Mouse (Mus musculus): ENCODE data around the gene Mgea5.
A peak's percentile ranks its signal among the peaks of the same experiment; 100 is the strongest.

Mgea5 gene

GRCm38 (mm10) chr19:45747028-45747867 lies 36.4 kb downstream of the Mgea5 start:
- DNase-seq, result peak; percentile 91 to 93

- DNase-seq, result peak; percentile 84 to 86
These were observed 37.2 kb downstream of the Mgea5 start for GRCm38 (mm10) chr19:45746153-45747020.

- no peak for DNase-seq
These were observed 38.1 kb downstream of the Mgea5 start for GRCm38 (mm10) chr19:45745344-45746152.

DNA sequence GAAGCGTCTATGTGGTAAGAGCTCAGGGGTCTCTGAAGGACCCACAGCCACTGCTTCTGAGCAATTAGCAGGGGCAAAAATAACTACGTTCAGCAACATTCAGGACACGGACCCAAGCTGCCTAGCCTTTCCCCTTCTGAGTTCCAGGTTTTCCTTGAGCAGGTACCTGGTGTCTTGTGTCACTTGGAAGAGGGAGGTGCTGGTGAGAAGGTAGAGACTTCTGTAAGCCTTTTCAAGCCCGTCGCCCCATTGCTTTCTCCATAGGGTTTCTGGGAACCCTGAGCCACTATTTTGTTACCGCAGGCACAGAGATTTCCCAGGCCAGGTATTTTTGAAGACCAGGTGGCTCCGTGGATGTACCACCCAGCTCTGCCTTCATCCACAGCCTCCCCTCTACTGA lies 40.0 kb downstream of the Mgea5 start:
- DNase-seq, result no peak

DNA sequence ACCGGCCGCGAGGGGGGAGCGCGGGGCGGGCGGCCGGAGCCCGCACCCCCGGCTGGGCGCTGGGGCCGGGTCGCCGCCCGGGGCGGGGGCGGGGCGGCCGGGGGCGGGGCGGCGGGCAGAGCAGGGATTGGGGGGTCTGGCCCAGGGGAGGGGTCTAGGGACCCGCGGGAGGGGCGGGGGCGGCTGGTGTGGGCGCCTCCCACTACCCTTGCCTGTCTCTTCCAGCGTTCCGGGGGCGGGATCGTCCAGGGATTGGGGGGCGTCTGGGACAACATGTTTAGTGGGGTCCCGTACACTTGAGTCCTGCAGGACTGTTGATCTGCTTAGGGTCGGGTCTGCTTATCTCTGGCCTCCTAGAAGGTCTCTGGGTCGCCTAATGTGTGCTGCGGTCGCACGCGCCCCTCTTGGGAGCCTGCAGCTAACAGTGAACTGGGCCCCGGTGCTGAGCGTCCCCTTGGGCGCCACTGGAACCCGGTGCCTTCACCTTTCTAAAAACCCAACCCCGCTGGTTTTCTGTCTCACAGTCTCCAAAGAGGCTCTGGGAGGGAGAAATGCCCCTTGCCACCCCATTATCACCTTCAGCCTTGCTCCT lies 40.6 kb downstream of the Mgea5 start:
- no peak for DNase-seq

DNA sequence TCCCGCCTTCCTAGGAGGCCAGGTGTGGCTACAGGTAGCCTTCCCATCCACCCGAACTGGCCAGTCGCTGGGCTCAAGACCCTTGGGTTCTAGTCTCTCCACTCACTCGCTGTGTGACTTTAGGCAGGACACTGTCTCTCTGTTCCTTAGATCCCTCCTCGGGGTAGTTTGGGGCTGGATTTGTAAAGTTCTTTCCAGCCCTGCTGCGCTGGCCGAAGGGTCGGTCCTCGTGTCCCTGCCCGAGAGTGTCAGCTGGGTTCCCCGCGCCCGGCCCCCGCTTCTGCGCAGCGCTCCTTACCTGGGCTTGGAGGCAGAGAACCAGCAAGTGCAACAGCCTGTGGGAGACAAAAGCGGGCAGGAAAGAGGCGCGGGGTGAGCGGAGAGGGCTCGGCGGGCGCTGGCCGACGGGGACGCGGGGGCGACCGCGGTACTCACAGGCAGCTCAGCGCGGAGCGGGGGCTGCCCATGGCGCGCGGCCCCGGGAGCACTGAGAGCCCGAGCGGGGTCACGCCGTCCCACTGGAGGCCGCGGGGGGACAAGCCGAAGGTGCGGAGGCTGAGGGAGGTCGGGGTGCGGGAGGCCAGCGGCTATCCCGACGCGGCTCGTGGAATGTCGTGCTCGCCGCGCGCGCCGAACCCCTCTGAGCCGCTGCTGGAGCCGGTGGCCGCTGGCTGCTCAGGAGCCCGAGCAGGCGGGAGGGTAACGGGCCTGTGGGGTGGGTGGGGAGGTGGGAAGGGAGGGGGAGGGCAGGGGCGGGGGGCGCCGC lies 41.2 kb downstream of the Mgea5 start, which contains the start of gene Fgf8:
TSS of gene Fgf8 (minus strand) at position 698 of the 766 bp plus-strand sequence.
- DNase-seq, result no peak

DNA sequence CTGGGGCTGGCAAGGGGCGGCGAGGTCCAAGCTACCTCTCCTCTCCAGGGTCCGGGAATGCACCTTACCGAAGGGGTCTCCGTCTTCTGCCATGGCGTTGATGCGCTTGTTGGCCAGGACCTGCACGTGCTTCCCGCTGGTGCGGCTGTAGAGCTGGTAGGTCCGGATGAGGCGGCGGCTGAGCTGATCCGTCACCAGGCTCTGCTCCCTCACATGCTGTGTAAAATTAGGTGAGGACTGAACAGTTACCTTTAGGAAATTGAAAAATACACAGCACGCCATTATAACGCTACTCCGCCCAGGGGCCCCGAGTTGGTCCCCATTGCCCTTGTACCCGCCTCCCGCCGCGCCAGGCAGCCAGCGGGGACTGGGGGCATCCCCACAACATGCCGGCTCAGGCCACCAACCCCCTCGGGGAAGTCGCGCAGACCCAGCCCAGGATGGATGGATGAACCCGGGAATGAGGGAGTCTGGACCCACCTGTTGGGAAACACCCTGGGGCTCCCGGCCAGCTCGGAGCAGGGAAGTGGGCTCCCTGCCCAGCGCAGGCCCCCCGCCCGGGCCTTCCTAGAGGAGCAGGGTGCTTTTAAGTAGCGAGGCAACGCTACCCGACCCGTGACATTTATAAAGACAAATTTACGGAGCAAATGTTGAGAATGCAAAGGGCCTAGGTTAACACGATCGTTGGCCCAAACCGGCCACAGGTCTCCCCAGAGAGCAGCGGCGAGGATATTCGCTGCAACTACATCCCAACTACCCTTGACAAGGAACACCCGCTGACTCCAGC lies 42.0 kb downstream of the Mgea5 start:
- DNase-seq, result no peak

DNA sequence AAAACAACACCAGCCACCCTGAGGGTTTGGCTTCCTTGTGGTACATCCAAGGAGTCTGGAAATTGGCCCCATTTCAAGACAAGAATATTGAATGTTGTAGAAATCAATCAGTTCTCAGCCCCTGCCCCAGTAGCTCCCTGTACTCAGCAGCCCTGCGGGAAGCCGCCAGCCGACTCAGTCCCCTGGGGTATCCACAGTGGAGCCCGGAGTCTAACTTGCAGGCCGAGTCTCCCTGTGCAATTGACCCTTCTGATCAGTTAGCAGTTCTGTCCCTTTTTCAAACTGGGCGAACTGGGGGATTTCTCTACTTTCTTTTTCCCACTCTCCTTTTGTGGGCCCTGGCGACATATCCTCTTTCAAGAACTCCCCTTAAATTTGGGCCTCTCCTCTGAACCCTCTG lies 42.8 kb downstream of the Mgea5 start:
- no peak for DNase-seq

GRCm38 (mm10) chr19:45740233-45740632 lies 43.4 kb downstream of the Mgea5 start:
- DNase-seq, result no peak

DNA sequence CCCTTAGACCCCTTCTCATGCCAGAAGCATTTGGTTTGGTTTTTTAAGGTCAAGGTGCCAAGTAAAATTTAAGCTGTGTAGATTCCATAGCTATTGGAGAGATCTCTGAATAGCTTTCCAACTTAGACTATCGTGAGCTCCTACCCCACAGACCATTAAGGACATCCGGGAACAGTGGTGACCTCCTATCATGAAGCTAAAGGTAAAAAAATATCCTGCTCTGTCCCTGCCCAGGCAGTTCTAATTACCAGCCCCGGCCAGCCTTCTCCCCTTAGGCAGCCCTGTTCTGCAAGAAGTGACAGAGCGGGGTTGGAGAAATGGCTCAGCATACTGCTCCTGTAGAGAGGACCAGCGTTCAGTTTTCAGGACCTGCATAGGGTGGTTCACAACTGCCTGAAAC lies 45.1 kb downstream of the Mgea5 start:
- no peak for DNase-seq

GRCm38 (mm10) chr19:45737846-45738484 lies 45.7 kb downstream of the Mgea5 start:
- no peak for DNase-seq

DNA sequence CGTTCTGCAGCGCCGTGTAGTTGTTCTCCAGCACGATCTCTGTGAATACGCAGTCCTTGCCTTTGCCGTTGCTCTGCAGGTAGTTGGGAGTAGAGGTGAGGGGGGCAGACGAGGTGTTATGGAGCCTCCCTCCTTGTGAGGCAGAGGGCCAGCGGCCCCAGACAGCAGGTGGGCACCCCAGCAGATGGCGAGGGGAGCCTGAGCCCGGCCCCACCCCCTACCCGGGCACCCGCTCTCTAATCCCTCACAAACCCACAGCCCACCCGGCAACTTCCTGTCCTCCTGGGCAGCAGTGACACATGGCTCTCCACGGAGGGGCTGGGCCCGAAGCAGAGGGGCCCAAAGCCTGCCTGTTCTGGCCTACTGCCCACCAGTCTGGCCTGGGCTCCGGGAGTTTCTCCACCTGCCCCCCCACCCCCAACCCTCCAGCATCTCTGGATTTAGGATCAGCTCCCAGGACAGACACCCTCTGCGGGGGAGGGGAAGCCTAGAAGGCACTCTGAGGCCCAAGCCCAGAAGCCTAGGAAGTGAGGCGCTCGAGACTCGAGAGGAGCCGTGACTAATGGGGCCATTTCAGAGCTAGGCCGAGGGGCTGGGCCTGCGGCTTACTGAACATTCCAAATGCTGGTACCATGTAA lies 46.3 kb downstream of the Mgea5 start:
- DNase-seq, result peak; percentile 42 to 55

- DNase-seq, result peak in 1 of 2 experiments; percentile 52
These were observed 46.8 kb downstream of the Mgea5 start for GRCm38 (mm10) chr19:45736855-45737207.

DNA sequence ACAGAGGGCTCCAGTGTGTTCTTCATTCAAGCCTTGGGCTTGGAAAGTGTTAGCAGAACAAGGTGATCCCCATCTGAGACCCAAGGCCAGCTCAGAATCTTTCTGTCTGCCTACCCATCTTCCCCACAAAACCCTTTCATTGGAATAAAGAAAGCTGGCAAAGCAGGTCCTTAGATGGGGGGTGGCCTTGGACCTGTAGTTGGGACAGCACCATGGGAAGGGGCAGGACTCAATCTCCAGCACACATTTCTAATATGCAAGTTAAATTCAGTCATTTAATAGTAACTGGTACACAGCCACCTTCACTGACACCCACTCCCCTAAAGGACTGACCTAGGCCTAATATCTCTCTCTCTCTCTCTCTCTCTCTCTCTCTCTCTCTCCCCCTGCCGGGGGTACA lies 47.4 kb downstream of the Mgea5 start:
- no peak for DNase-seq

DNA sequence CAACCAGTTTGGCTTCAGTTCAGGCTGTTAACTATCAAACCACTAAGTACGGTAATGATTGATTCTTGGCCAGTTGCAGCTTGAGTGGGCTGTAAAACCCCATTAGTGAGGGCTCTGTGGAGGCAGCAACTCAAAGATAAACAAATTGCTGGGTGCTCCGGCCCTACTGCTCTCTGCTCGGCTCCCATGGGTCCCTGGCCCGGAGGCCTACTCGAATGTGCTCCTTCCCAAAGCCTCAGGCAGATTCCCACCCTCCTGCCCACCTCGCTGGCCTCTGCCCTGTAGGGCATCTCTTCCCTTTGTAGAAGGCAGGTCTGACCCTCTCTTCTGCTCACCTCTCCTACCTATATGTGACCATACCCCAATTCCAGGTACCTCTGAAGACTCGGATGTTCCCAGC lies 48.9 kb downstream of the Mgea5 start:
- no peak for DNase-seq

- DNase-seq, result no peak
These were observed 49.4 kb downstream of the Mgea5 start for GRCm38 (mm10) chr19:45734191-45734590.

- DNase-seq, result no peak
These were observed 50.1 kb downstream of the Mgea5 start for GRCm38 (mm10) chr19:45733564-45733963.

- no peak for DNase-seq
These were observed 52.0 kb downstream of the Mgea5 start for GRCm38 (mm10) chr19:45731658-45732057.

- no peak for DNase-seq
These were observed 53.6 kb downstream of the Mgea5 start for GRCm38 (mm10) chr19:45730042-45730441.

- DNase-seq, result no peak
These were observed 56.4 kb downstream of the Mgea5 start for GRCm38 (mm10) chr19:45727231-45727630.
